Mouse (Mus musculus): ENCODE data around the gene Uckl1. TPM values are rescaled to one million over a fixed set of nuclear protein-coding genes. Genes with fewer than 3 reads are reported as not detected.

The Uckl1 gene
- total and polyA plus RNA-seq, 3 experiments, result 16.0 to 31.9 (median 18.7) TPM

- Histone ChIP-seq H3K27ac (ENCODE audit: insufficient read depth, low read depth) (no peak overlapping the region), H3K9ac (ENCODE audit: insufficient read depth, low read depth) (no peak overlapping the region)
These were observed 7.6 kb downstream of the Uckl1 start for GRCm38 (mm10) chr2:181577126-181577525.

DNA sequence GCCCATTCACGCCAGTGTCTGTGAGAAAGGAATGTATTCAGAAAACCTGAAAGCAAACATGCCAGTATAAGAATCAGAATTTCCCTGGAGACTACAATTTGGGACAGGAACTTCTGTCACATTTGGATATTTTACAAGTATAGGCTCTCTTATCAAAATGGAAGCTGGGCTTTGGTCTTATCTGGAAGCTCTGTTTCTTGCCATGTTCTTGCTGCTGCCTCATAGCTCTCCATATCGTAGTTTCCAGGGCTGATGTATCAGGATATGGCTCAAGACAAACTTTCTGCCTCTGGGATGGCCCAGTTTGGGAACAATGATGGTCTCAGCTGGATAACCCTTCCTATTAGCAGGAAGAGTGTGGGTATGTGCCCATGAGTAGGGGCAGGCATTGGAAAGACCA, 8.1 kb downstream of the Uckl1 start:
- Histone ChIP-seq H3K9ac (ENCODE audit: insufficient read depth, low read depth) (no peak overlapping the region), H3K4me3 (replicated peaks in 1 of 3; ENCODE audit: low read depth in 2 of 3, low read length in 2 of 3, poor library complexity in 1 of 3) (no peak overlapping the region), H3K27ac (ENCODE audit: insufficient read depth, low read depth) (no peak overlapping the region), H3K27me3 (replicated peaks) (no peaks in the 10 kb centered on the region), H3K4me2 (ENCODE audit: insufficient read depth, low read depth, poor library complexity, severe bottlenecking) (no peak overlapping the region), H3K36me3 (replicated peaks in 1 of 2; ENCODE audit: control insufficient read depth in 1 of 2, insufficient read depth in 1 of 2, low read length in 1 of 2) (peaks cover 28 to 60% of the 10 kb centered on the region in 2 experiments), H3K9me3 (replicated peaks; ENCODE audit: low read length) (no peaks in the 10 kb centered on the region), H3K79me2 (replicated peaks; ENCODE audit: control insufficient read depth, extremely low read depth, insufficient read depth, poor library complexity, severe bottlenecking) (peaks cover 4% of the 10 kb centered on the region; the same call in 1 of the 2 replicates), H3K4me1 (ENCODE audit: control insufficient read depth in 1 of 2, insufficient read depth in 2 of 2) (peaks cover 3 to 19% of the 10 kb centered on the region in 2 experiments; a peak in 2 of 4 replicates)
- dilution Hi-C loops (cut with MboI; ENCODE audit: extremely low pct_ligation_motif_present, extremely low pct_unique_long_range_greater_than_20kb, low sequenced_read_pairs) (no loop called here), in situ Hi-C loops (cut with MboI; ENCODE audit: low pct_ligation_motif_present, low pct_unique_long_range_greater_than_20kb, low sequenced_read_pairs) (loop anchor here (5.0 kb wide), 1 partner anchor 184 kb away; no protein-coding TSS in a partner anchor)
- no peak for DNase-seq (ENCODE audit: extremely low read depth)
- no peak for TF ChIP-seq UBTF (IDR thresholded peaks at IDR 0.05; ENCODE audit: low read depth, low read length)
- TF ChIP-seq POLR2A (IDR thresholded peaks at IDR 0.05; ENCODE audit: low read depth, low read length), result no peak
- no peak for TF ChIP-seq USF2 (conservative IDR thresholded peaks at IDR 0.05; ENCODE audit: low read depth, low read length)
- TF ChIP-seq KAT2A (IDR thresholded peaks at IDR 0.05; ENCODE audit: insufficient replicate concordance, low read length), result no peak

More at GRCm38 (mm10) chr2:181577126-181577525, 7.6 kb downstream of the Uckl1 start:
- Histone ChIP-seq H3K36me3 (replicated peaks in 1 of 2; ENCODE audit: control insufficient read depth in 1 of 2, insufficient read depth in 1 of 2, low read length in 1 of 2) (peaks cover 23 to 55% of the 10 kb centered on the region in 2 experiments), H3K4me2 (ENCODE audit: insufficient read depth, low read depth, poor library complexity, severe bottlenecking) (no peak overlapping the region), H3K4me1 (ENCODE audit: control insufficient read depth in 1 of 2, insufficient read depth in 2 of 2) (peaks cover 3 to 21% of the 10 kb centered on the region in 2 experiments; a peak in 2 of 4 replicates), H3K79me2 (replicated peaks; ENCODE audit: control insufficient read depth, extremely low read depth, insufficient read depth, poor library complexity, severe bottlenecking) (peaks cover 4% of the 10 kb centered on the region; the same call in 1 of the 2 replicates), H3K9me3 (replicated peaks; ENCODE audit: low read length) (no peaks in the 10 kb centered on the region), H3K27me3 (replicated peaks) (no peaks in the 10 kb centered on the region), H3K4me3 (replicated peaks in 1 of 3; ENCODE audit: low read depth in 2 of 3, low read length in 2 of 3, poor library complexity in 1 of 3) (no peak overlapping the region)
- dilution Hi-C loops (cut with MboI; ENCODE audit: extremely low pct_ligation_motif_present, extremely low pct_unique_long_range_greater_than_20kb, low sequenced_read_pairs), result no loop called here
- DNase-seq (ENCODE audit: extremely low read depth), result no peak
- in situ Hi-C loops (cut with MboI; ENCODE audit: low pct_ligation_motif_present, low pct_unique_long_range_greater_than_20kb, low sequenced_read_pairs), result loop anchor here (5.0 kb wide), 1 partner anchor 185 kb away; no protein-coding TSS in a partner anchor
- no peak for TF ChIP-seq PAX5 (IDR thresholded peaks at IDR 0.05; ENCODE audit: low read length)
- TF ChIP-seq MAFK (IDR thresholded peaks at IDR 0.05; ENCODE audit: insufficient replicate concordance, low read length), result no peak
- TF ChIP-seq SIN3A (IDR thresholded peaks at IDR 0.05; ENCODE audit: low read length), result no peak
- TF ChIP-seq EP300 (IDR thresholded peaks at IDR 0.05; ENCODE audit: low read length), result no peak
- TF ChIP-seq RAD21 (IDR thresholded peaks at IDR 0.05; ENCODE audit: low read depth, low read length), result no peak
- TF ChIP-seq NRF1 (IDR thresholded peaks at IDR 0.05; ENCODE audit: low read depth, low read length), result no peak
- TF ChIP-seq MEF2A (IDR thresholded peaks at IDR 0.05; ENCODE audit: borderline replicate concordance, low read depth, low read length), result no peak
- TF ChIP-seq ETS1 (conservative IDR thresholded peaks at IDR 0.05; ENCODE audit: low read depth, low read length), result no peak

- no peak overlapping the region for H3K9ac ChIP-seq (ENCODE audit: insufficient read depth, low read depth)
- peaks cover 1 to 14% of the 10 kb centered on the region in 2 experiments; a peak in 2 of 4 replicates for H3K4me1 ChIP-seq (ENCODE audit: control insufficient read depth in 1 of 2, insufficient read depth in 2 of 2)
- H3K27me3 ChIP-seq (replicated peaks), result no peaks in the 10 kb centered on the region
- dilution Hi-C loops (cut with MboI; ENCODE audit: extremely low pct_ligation_motif_present, extremely low pct_unique_long_range_greater_than_20kb, low sequenced_read_pairs), result no loop called here
- no peak overlapping the region for H3K27ac ChIP-seq (ENCODE audit: insufficient read depth, low read depth)
- TF ChIP-seq MAX (IDR thresholded peaks at IDR 0.05; ENCODE audit: low read length) (no peak), CHD2 (IDR thresholded peaks at IDR 0.05; ENCODE audit: low read length) (no peak), E2F4 (IDR thresholded peaks at IDR 0.05; ENCODE audit: insufficient replicate concordance, low read depth, low read length) (no peak), HCFC1 (IDR thresholded peaks at IDR 0.05; ENCODE audit: low read depth, low read length) (no peak), CTCF (conservative IDR thresholded peaks at IDR 0.05 in 1 of 2, IDR thresholded peaks at IDR 0.05 in 1 of 2; ENCODE audit: low read depth in 2 of 2, low read length in 2 of 2) (no peak), POLR2AphosphoS2 (IDR thresholded peaks at IDR 0.05; ENCODE audit: low read depth, low read length) (no peak)
- no peak for DNase-seq (ENCODE audit: extremely low read depth)
- no peaks in the 10 kb centered on the region for H3K9me3 ChIP-seq (replicated peaks; ENCODE audit: low read length)
- in situ Hi-C loops (cut with MboI; ENCODE audit: low pct_ligation_motif_present, low pct_unique_long_range_greater_than_20kb, low sequenced_read_pairs), result loop anchor here (5.0 kb wide), 1 partner anchor 183 kb away; no protein-coding TSS in a partner anchor
- H3K36me3 ChIP-seq (replicated peaks in 1 of 2; ENCODE audit: control insufficient read depth in 1 of 2, insufficient read depth in 1 of 2, low read length in 1 of 2), result peaks cover 37 to 75% of the 10 kb centered on the region in 2 experiments
- H3K79me2 ChIP-seq (replicated peaks; ENCODE audit: control insufficient read depth, extremely low read depth, insufficient read depth, poor library complexity, severe bottlenecking), result no peaks in the 10 kb centered on the region
- no peak overlapping the region for H3K4me3 ChIP-seq (replicated peaks in 1 of 3; ENCODE audit: low read depth in 2 of 3, low read length in 2 of 3, poor library complexity in 1 of 3)
- no peak overlapping the region for H3K4me2 ChIP-seq (ENCODE audit: insufficient read depth, low read depth, poor library complexity, severe bottlenecking)
These were observed 9.7 kb downstream of the Uckl1 start for GRCm38 (mm10) chr2:181574921-181575545.
